Mouse (Mus musculus) forebrain, embryonic 10.5 days (tissue): ENCODE results near the gene Ifitm3. TPM values are rescaled to one million over a fixed set of nuclear protein-coding genes. Genes with fewer than 3 reads are reported as not detected.

Experiments
- DNase-seq: peaks from one replicate; pipeline ENCODE4 v3.0.0-alpha.2; 2017; ENCODE audit warnings: low spot score; ENCODE audit errors: extremely low spot score
- H3K27ac ChIP-seq: fragments of 300-500 bp; sonication (generic); 2 replicates; pipeline ENCODE4 v1.5.1; 2016; ENCODE audit warnings: mild to moderate bottlenecking
- H3K27me3 ChIP-seq: fragments of 300-500 bp; sonication (generic); 2 replicates; pipeline ENCODE4 v1.6.1; 2016; ENCODE audit warnings: mild to moderate bottlenecking; ENCODE audit not compliant: poor library complexity, severe bottlenecking
- H3K36me3 ChIP-seq: fragments of 300-500 bp; sonication (generic); replicated peaks from 2 replicates; pipeline ENCODE4 v1.6.1; 2016; ENCODE audit warnings: mild to moderate bottlenecking, moderate library complexity
- H3K4me1 ChIP-seq: fragments of 300-500 bp; sonication (generic); 2 replicates; pipeline ENCODE4 v1.6.1; 2016
- H3K4me3 ChIP-seq: fragments of 300-500 bp; sonication (generic); 2 replicates; pipeline ENCODE4 v1.5.1; 2016; ENCODE audit warnings: mild to moderate bottlenecking, moderate library complexity
- H3K9me3 ChIP-seq: fragments of 300-500 bp; sonication (generic); 2 replicates; pipeline ENCODE4 v1.6.1; 2016; ENCODE audit warnings: mild to moderate bottlenecking, moderate library complexity
- WGBS: fragments of 180-500 bp; shearing (Covaris S2); methylation state at CpG from one replicate; pipeline ENCODE4 v1.1.7; 2016; 5-methylcytosine and 5-hydroxymethylcytosine counted together
- polyA plus RNA-seq: library from polyadenylated mRNA; unstranded; fragments of >200 nt; fragmentation: Nextera tagmentation; extraction: Ambion mirVana; gene quantifications from 2 replicates; pipeline ENCODE4 v1.2.1, GENCODE M21; 2016

Gene Ifitm3
- polyA plus RNA-seq, 1 experiment from 2014 or later: 10.8 TPM

GRCm38 (mm10) chr7:141006446-141006845 is 4.1 kb downstream of the Ifitm3 start:
- Histone ChIP-seq H3K27me3 (peaks cover 24% of the 10 kb centered on the region), H3K4me1 (peaks cover 32% of the 10 kb centered on the region), H3K4me3 (no peak overlapping the region), H3K36me3 (no peaks in the 10 kb centered on the region), H3K27ac (no peak overlapping the region), H3K9me3 (no peaks in the 10 kb centered on the region)
- 93% methylated on average over 6 of the region's 6 CpGs for WGBS
- DNase-seq: no peak

- Histone ChIP-seq H3K27ac (no peak overlapping the region), H3K4me3 (no peak overlapping the region), H3K36me3 (no peaks in the 10 kb centered on the region), H3K4me1 (peaks cover 3% of the 10 kb centered on the region), H3K27me3 (0 out of 2 replicates have a peak, but pooled peaks cover 11% of the 10 kb centered on the region), H3K9me3 (no peaks in the 10 kb centered on the region)
- DNase-seq: no peak
- whole genome bisulfite sequencing: 89% methylated on average over 5 of the region's 5 CpGs
Measured at GRCm38 (mm10) chr7:141003248-141004010, 7.1 kb downstream of the Ifitm3 start.

GRCm38 (mm10) chr7:141000881-141001708 is 9.5 kb downstream of the Ifitm3 start:
- Histone ChIP-seq H3K27ac (no peak overlapping the region), H3K4me3 (no peak overlapping the region), H3K36me3 (no peaks in the 10 kb centered on the region), H3K9me3 (no peaks in the 10 kb centered on the region), H3K27me3 (no peaks in the 10 kb centered on the region), H3K4me1 (no peaks in the 10 kb centered on the region)
- 82% methylated on average over 15 of the region's 15 CpGs for WGBS
- no peak for DNase-seq

GRCm38 (mm10) chr7:140998853-140999700 is 11.5 kb downstream of the Ifitm3 start:
- no peaks in the 10 kb centered on the region for H3K9me3 ChIP-seq
- no peaks in the 10 kb centered on the region for H3K36me3 ChIP-seq
- H3K4me1 ChIP-seq: no peaks in the 10 kb centered on the region
- DNase-seq: no peak
- WGBS: 93% methylated on average over 11 of the region's 11 CpGs
- H3K27me3 ChIP-seq: no peaks in the 10 kb centered on the region
- H3K27ac ChIP-seq: no peak overlapping the region
- no peak overlapping the region for H3K4me3 ChIP-seq

- H3K36me3 ChIP-seq: no peaks in the 10 kb centered on the region
- no peak overlapping the region for H3K27ac ChIP-seq
- H3K4me3 ChIP-seq: no peak overlapping the region
- 71% methylated on average over 1 of the region's 1 CpGs for WGBS
- H3K27me3 ChIP-seq: no peaks in the 10 kb centered on the region
- no peak for DNase-seq
- H3K9me3 ChIP-seq: no peaks in the 10 kb centered on the region
- H3K4me1 ChIP-seq: no peaks in the 10 kb centered on the region
Measured at GRCm38 (mm10) chr7:140997817-140998216, 12.8 kb downstream of the Ifitm3 start.

GRCm38 (mm10) chr7:140991117-140991689 is 19.4 kb downstream of the Ifitm3 start:
- 87% methylated on average over 14 of the region's 14 CpGs for WGBS
- Histone ChIP-seq H3K4me1 (peaks cover 22% of the 10 kb centered on the region), H3K27ac (no peak overlapping the region), H3K27me3 (no peaks in the 10 kb centered on the region), H3K9me3 (0 out of 2 replicates have a peak, but pooled peaks cover under 1% of the 10 kb centered on the region), H3K4me3 (no peak overlapping the region), H3K36me3 (no peaks in the 10 kb centered on the region)
- DNase-seq: no peak

GRCm38 (mm10) chr7:140990622-140991021 is 19.9 kb downstream of the Ifitm3 start:
- H3K4me1 ChIP-seq: peaks cover 22% of the 10 kb centered on the region
- H3K27ac ChIP-seq: no peak overlapping the region
- DNase-seq: no peak
- 76% methylated on average over 5 of the region's 5 CpGs for WGBS
- H3K27me3 ChIP-seq: no peaks in the 10 kb centered on the region
- H3K4me3 ChIP-seq: no peak overlapping the region
- 0 out of 2 replicates have a peak, but pooled peaks cover 6% of the 10 kb centered on the region for H3K9me3 ChIP-seq
- no peaks in the 10 kb centered on the region for H3K36me3 ChIP-seq

- Histone ChIP-seq H3K27me3 (no peaks in the 10 kb centered on the region), H3K9me3 (0 out of 2 replicates have a peak, but pooled peaks cover 6% of the 10 kb centered on the region), H3K4me1 (peaks cover 22% of the 10 kb centered on the region), H3K36me3 (no peaks in the 10 kb centered on the region), H3K4me3 (no peak overlapping the region), H3K27ac (no peak overlapping the region)
- no peak for DNase-seq
- WGBS: 78% methylated on average over 6 of the region's 6 CpGs
Measured at GRCm38 (mm10) chr7:140990185-140990584, 20.4 kb downstream of the Ifitm3 start.

GRCm38 (mm10) chr7:140989022-140989421 is 21.5 kb downstream of the Ifitm3 start:
- H3K4me1 ChIP-seq: peaks cover 22% of the 10 kb centered on the region
- 0 out of 2 replicates have a peak, but pooled peaks cover 6% of the 10 kb centered on the region for H3K9me3 ChIP-seq
- H3K36me3 ChIP-seq: no peaks in the 10 kb centered on the region
- H3K27ac ChIP-seq: no peak overlapping the region
- 82% methylated on average over 4 of the region's 4 CpGs for WGBS
- no peak for DNase-seq
- no peak overlapping the region for H3K4me3 ChIP-seq
- no peaks in the 10 kb centered on the region for H3K27me3 ChIP-seq

GRCm38 (mm10) chr7:140987182-140988138 is 23.1 kb downstream of the Ifitm3 start:
- no peaks in the 10 kb centered on the region for H3K36me3 ChIP-seq
- H3K4me1 ChIP-seq: peaks cover 22% of the 10 kb centered on the region
- 93% methylated on average over 17 of the region's 17 CpGs for WGBS
- H3K9me3 ChIP-seq: 0 out of 2 replicates have a peak, but pooled peaks cover 6% of the 10 kb centered on the region
- H3K27me3 ChIP-seq: no peaks in the 10 kb centered on the region
- H3K27ac ChIP-seq: no peak overlapping the region
- H3K4me3 ChIP-seq: no peak overlapping the region
- no peak for DNase-seq

- no peaks in the 10 kb centered on the region for H3K4me1 ChIP-seq
- H3K9me3 ChIP-seq: 0 out of 2 replicates have a peak, but pooled peaks cover 6% of the 10 kb centered on the region
- DNase-seq: no peak
- 92% methylated on average over 7 of the region's 7 CpGs for WGBS
- H3K27me3 ChIP-seq: no peaks in the 10 kb centered on the region
- H3K27ac ChIP-seq: no peak overlapping the region
- no peak overlapping the region for H3K4me3 ChIP-seq
- no peaks in the 10 kb centered on the region for H3K36me3 ChIP-seq
Measured at GRCm38 (mm10) chr7:140982971-140983370, 27.6 kb downstream of the Ifitm3 start.
